Mouse (Mus musculus) heart, embryonic 16.5 days (tissue): ENCODE data around the gene Dusp14. TPM values are rescaled to one million over a fixed set of nuclear protein-coding genes. Genes with fewer than 3 reads are reported as not detected.

ENCODE experiments used
- ATAC-seq: fragments of 200-750 bp; cut with Nextera tagmentation; replicated peaks from 2 replicates; pipeline ENCODE4 v1.8.0; 2017; ENCODE audit warnings: moderate number of reproducible peaks; ENCODE audit not compliant: insufficient read depth, low FRiP score; ENCODE audit errors: extremely low read depth
- H3K27ac ChIP-seq: fragments of 300-500 bp; sonication (generic); 2 replicates; pipeline ENCODE4 v1.5.1; 2014; ENCODE audit warnings: mild to moderate bottlenecking, low read length, control low read depth, moderate library complexity
- H3K27me3 ChIP-seq: fragments of 300-500 bp; sonication (generic); 2 replicates; pipeline ENCODE4 v1.6.1; 2014; ENCODE audit warnings: low read length, mixed read lengths; ENCODE audit not compliant: control insufficient read depth, insufficient read depth
- H3K36me3 ChIP-seq: fragments of 300-500 bp; sonication (generic); 2 replicates; pipeline ENCODE4 v1.6.1; 2014; ENCODE audit not compliant: control insufficient read depth, insufficient read depth
- H3K4me1 ChIP-seq: fragments of 300-500 bp; sonication (generic); 2 replicates; pipeline ENCODE4 v1.6.1; 2014; ENCODE audit warnings: low read length, mixed read lengths; ENCODE audit not compliant: control insufficient read depth, insufficient read depth
- H3K4me2 ChIP-seq: fragments of 300-500 bp; sonication (generic); 2 replicates; pipeline ENCODE4 v1.6.1; 2014; ENCODE audit warnings: low read depth, mild to moderate bottlenecking, control low read depth, low read length
- H3K4me3 ChIP-seq: fragments of 300-500 bp; sonication (generic); 2 replicates; pipeline ENCODE4 v1.5.1; 2014; ENCODE audit warnings: mild to moderate bottlenecking, control low read depth, low read length
- H3K9ac ChIP-seq: fragments of 300-500 bp; sonication (generic); 2 replicates; pipeline ENCODE4 v1.6.1; 2014; ENCODE audit warnings: low read length, control low read depth
- H3K9me3 ChIP-seq: fragments of 300-500 bp; sonication (generic); replicated peaks from 2 replicates; pipeline ENCODE4 v1.6.1; 2016; ENCODE audit warnings: low read length; ENCODE audit not compliant: control insufficient read depth
- WGBS: fragments of 180-500 bp; shearing (Covaris S2); extraction: QIAGEN DNeasy Blood & Tissue Kit; methylation state at CpG from one replicate; pipeline ENCODE4 v1.1.7; 2014; 5-methylcytosine and 5-hydroxymethylcytosine counted together
- polyA plus RNA-seq: library from polyadenylated mRNA; unstranded; fragments of >200 nt; fragmentation: Nextera tagmentation; extraction: Ambion mirVana; gene quantifications from 2 replicates; pipeline ENCODE4 v1.2.1, GENCODE M21; 2015

The Dusp14 gene
- polyA plus RNA-seq, 1 experiment from 2014 or later, result 7.2 TPM

DNA sequence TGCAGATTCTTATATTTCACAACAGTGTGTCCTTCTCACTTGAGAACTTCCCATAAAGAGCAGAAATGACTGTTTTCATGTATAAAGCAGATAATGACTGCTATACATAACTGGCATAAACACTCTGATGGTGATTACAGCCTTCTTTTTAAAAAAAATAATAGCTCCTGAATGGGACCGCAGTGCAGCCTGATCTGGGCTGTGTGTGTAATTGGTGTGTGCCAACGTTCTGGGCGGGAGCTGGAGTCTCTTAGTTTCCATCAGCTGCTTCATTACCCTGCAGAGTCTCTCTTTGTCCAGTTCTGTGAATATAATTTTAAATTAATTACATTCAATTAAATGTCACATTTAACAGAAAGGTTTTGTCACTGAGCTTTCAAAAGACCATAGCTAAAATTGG is 70.1 kb downstream of the Dusp14 start:
- no peak for ATAC-seq
- WGBS, result 94% methylated on average over 3 of the region's 3 CpGs

More for the DNA sequence above, 70.1 kb downstream of the Dusp14 start:
- peaks cover 40% of the 10 kb centered on the region for H3K36me3 ChIP-seq
- no peak overlapping the region for H3K27ac ChIP-seq
- H3K4me2 ChIP-seq, result no peak overlapping the region
- H3K27me3 ChIP-seq, result no peaks in the 10 kb centered on the region
- no peak overlapping the region for H3K9ac ChIP-seq
- no peaks in the 10 kb centered on the region for H3K4me1 ChIP-seq
- no peak overlapping the region for H3K4me3 ChIP-seq
- no peaks in the 10 kb centered on the region for H3K9me3 ChIP-seq

Other genes with a start within 250 kb of the Dusp14 start
- gene Hnf1b, start 219.2 kb downstream of the Dusp14 start, polyA plus RNA-seq, result 0.21 and 1.2 TPM in 2 replicates
- 18.7 and 19.3 TPM in 2 replicates for gene Ddx52, start 127.2 kb downstream of the Dusp14 start, polyA plus RNA-seq
- gene Synrg, start 104.8 kb downstream of the Dusp14 start, polyA plus RNA-seq, result 8.3 and 9.2 TPM in 2 replicates
- 17.3 and 20.7 TPM in 2 replicates for gene Tada2a, start 60.3 kb upstream of the Dusp14 start, polyA plus RNA-seq
- gene Acaca, start 60.4 kb upstream of the Dusp14 start, polyA plus RNA-seq, result 5.1 and 6.8 TPM in 2 replicates
- not detected in 2 replicates for gene Gm11437, start 98.2 kb upstream of the Dusp14 start, polyA plus RNA-seq